Comparison of ENCODE assay signal across 23 mouse cellular contexts in genomic region chr4:114372699-114373098, GRCm38 (mm10). TPM values are rescaled to one million over a fixed set of nuclear protein-coding genes. Genes with fewer than 3 reads are reported as not detected.
DNase-seq lines count a peak whose midpoint lies in the region; ATAC-seq lines count a peak whose summit lies in the region.
"Had no signal": no experiment of that assay in that cellular context is flagged by ENCODE, and none has a peak within 500 bp of the region (broad histone marks: within the 10 kb centered on the region; RNA-seq: fewer than 3 reads in every experiment).

No protein-coding gene starts in this region.

- no peak overlapping the region for H3K4me3 ChIP-seq in kidney, embryonic 14.5 days (ENCODE audit: low read length)
- H3K4me3 ChIP-seq: embryonic facial prominence, embryonic 12.5 days; erythroblast, embryonic 14.5 days; forebrain, embryonic 15.5 days; heart, adult 2 months; hindbrain, embryonic 15.5 days; intestine, embryonic 15.5 days; liver, embryonic 15.5 days; midbrain, embryonic 12.5 days; neural tube, embryonic 13.5 days had no signal

- 79% methylated on average over 3 of the region's 3 CpGs for WGBS in kidney, embryonic 14.5 days

- H3K36me3 ChIP-seq in kidney, embryonic 14.5 days (ENCODE audit: control insufficient read depth, insufficient read depth, low read length), result no peaks in the 10 kb centered on the region
- H3K36me3 ChIP-seq: embryonic facial prominence, embryonic 12.5 days; forebrain, embryonic 15.5 days; hindbrain, embryonic 15.5 days; intestine, embryonic 15.5 days; liver, embryonic 15.5 days; midbrain, embryonic 12.5 days; neural tube, embryonic 13.5 days had no signal

- no peak for ATAC-seq in kidney, embryonic 14.5 days (ENCODE audit: low FRiP score, low TSS enrichment)
- ATAC-seq: forebrain, embryonic 15.5 days; intestine, embryonic 15.5 days had no signal

- H3K9me3 ChIP-seq in kidney, embryonic 14.5 days (ENCODE audit: control insufficient read depth, low read length), result no peaks in the 10 kb centered on the region
- H3K9me3 ChIP-seq: embryonic facial prominence, embryonic 12.5 days; forebrain, embryonic 15.5 days; hindbrain, embryonic 15.5 days; intestine, embryonic 15.5 days; liver, embryonic 15.5 days; midbrain, embryonic 12.5 days; neural tube, embryonic 13.5 days had no signal

- no peak overlapping the region for H3K9ac ChIP-seq in kidney, embryonic 14.5 days (ENCODE audit: low read depth, low read length)
- H3K9ac ChIP-seq: embryonic facial prominence, embryonic 12.5 days; forebrain, embryonic 15.5 days; hindbrain, embryonic 15.5 days; intestine, embryonic 15.5 days; liver, embryonic 15.5 days; midbrain, embryonic 12.5 days; neural tube, embryonic 13.5 days had no signal

- DNase-seq in left cerebral cortex, adult 8-10 months (ENCODE audit: low spot score in 2 of 2), result peak; percentile 16 to 84
- DNase-seq in left cerebral cortex, adult 11 months (ENCODE audit: low spot score), result no peak
- peak; percentile 63 for DNase-seq in layer of hippocampus, adult 11-12 months (ENCODE audit: low spot score)
- DNase-seq in layer of hippocampus, adult 8-10 months (ENCODE audit: low spot score in 2 of 2), result peak; percentile 67 to 68
- peak; percentile 9 for DNase-seq in right cerebral cortex, postnatal 14 days
- no peak for DNase-seq in kidney, postnatal 10 days
- DNase-seq: adrenal gland, adult 2 months; cerebellum, adult 9-10 months; gastrocnemius, postnatal 14 days; heart, adult 2 months; heart, postnatal 4 days; thymus, adult 18-20 months; thymus, postnatal 4 days had no signal

- H3K27me3 ChIP-seq in kidney, embryonic 14.5 days (ENCODE audit: control insufficient read depth, insufficient read depth, low read length), result no peaks in the 10 kb centered on the region
- H3K27me3 ChIP-seq: forebrain, embryonic 15.5 days; hindbrain, embryonic 15.5 days; intestine, embryonic 15.5 days; liver, embryonic 15.5 days; neural tube, embryonic 13.5 days had no signal

- H3K27ac ChIP-seq in kidney, embryonic 14.5 days (ENCODE audit: low read depth, low read length), result no peak overlapping the region
- H3K27ac ChIP-seq: embryonic facial prominence, embryonic 12.5 days; forebrain, embryonic 15.5 days; hindbrain, embryonic 15.5 days; intestine, embryonic 15.5 days; liver, embryonic 15.5 days; macrophage; midbrain, embryonic 12.5 days; neural tube, embryonic 13.5 days had no signal

- H3K4me1 ChIP-seq in kidney, embryonic 14.5 days (ENCODE audit: control insufficient read depth, insufficient read depth, low read length), result no peaks in the 10 kb centered on the region
- H3K4me1 ChIP-seq: forebrain, embryonic 15.5 days; hindbrain, embryonic 15.5 days; intestine, embryonic 15.5 days; liver, embryonic 15.5 days; midbrain, embryonic 12.5 days had no signal

- no peak overlapping the region for H3K4me2 ChIP-seq in kidney, embryonic 14.5 days (replicated peaks; ENCODE audit: low read depth, low read length)
- H3K4me2 ChIP-seq: embryonic facial prominence, embryonic 12.5 days; forebrain, embryonic 15.5 days; hindbrain, embryonic 15.5 days; intestine, embryonic 15.5 days; liver, embryonic 15.5 days; midbrain, embryonic 12.5 days; neural tube, embryonic 13.5 days had no signal

RNA-seq across cellular contexts. Expression of gene Trabd2b, which starts 33.8 kb away (rescaled TPM):
- 1 to 10 TPM; 4.7 to 5.3 (median 4.9) TPM for total RNA-seq in left cerebral cortex, adult 8-10 months (2022)
- 1 to 10 TPM; 1.8 to 2.1 (median 2.1) TPM for total RNA-seq in layer of hippocampus, adult 8-10 months (2022)
- 4.1 and 5.0 TPM in 2 replicates for polyA plus RNA-seq in kidney, embryonic 14.5 days (2014; fragmentation: Nextera tagmentation; extraction: Ambion mirVana)
- polyA plus RNA-seq: erythroblast, embryonic 14.5 days; macrophage had no signal

Comparison
In these comparisons a context has a peak if more than half of its experiments do, and no peak if none do; other contexts are left out.
1. DNase-seq: peak in left cerebral cortex, adult 8-10 months (2 of 2), layer of hippocampus, adult 11-12 months (single experiment), layer of hippocampus, adult 8-10 months (2 of 2) and right cerebral cortex, postnatal 14 days (single experiment); none in left cerebral cortex, adult 11 months (single experiment) and kidney, postnatal 10 days (single experiment).